Mouse (Mus musculus) embryonic facial prominence, embryonic 12.5 days (tissue): ENCODE measurements around the gene Ndufs3. TPM values are rescaled to one million over a fixed set of nuclear protein-coding genes. Genes with fewer than 3 reads are reported as not detected.
A peak's percentile ranks its signal among the peaks of the same experiment; 100 is the strongest.
"Not testable (repeated sequence)": the region's sequence is repeated elsewhere in the genome, so short reads cannot be mapped to it uniquely, and the experiment has no call there.

Experiments used
- ATAC-seq: fragments of 200-750 bp; cut with Nextera tagmentation; 2 replicates; pipeline ENCODE4 v1.8.0; 2017; ENCODE audit not compliant: insufficient number of reproducible peaks, insufficient read depth, low FRiP score, low TSS enrichment
- H3K27ac ChIP-seq: fragments of 300-500 bp; sonication (generic); 2 replicates; pipeline ENCODE4 v1.5.1; 2016; ENCODE audit warnings: mild to moderate bottlenecking
- H3K27me3 ChIP-seq: fragments of 300-500 bp; sonication (generic); 2 replicates; pipeline ENCODE4 v1.6.1; 2016; ENCODE audit warnings: mild to moderate bottlenecking, moderate library complexity
- H3K36me3 ChIP-seq: fragments of 300-500 bp; sonication (generic); 2 replicates; pipeline ENCODE4 v1.6.1; 2016; ENCODE audit warnings: mild to moderate bottlenecking
- H3K4me1 ChIP-seq: fragments of 300-500 bp; sonication (generic); 2 replicates; pipeline ENCODE4 v1.6.1; 2016
- H3K4me2 ChIP-seq: fragments of 300-500 bp; sonication (generic); replicated peaks from 2 replicates; pipeline ENCODE4 v1.6.1; 2016; ENCODE audit warnings: mild to moderate bottlenecking, moderate library complexity
- H3K4me3 ChIP-seq: fragments of 300-500 bp; sonication (generic); 2 replicates; pipeline ENCODE4 v1.5.1; 2016; ENCODE audit warnings: mild to moderate bottlenecking
- H3K9ac ChIP-seq: fragments of 300-500 bp; sonication (generic); 2 replicates; pipeline ENCODE4 v1.6.1; 2016; ENCODE audit warnings: mild to moderate bottlenecking, moderate library complexity
- H3K9me3 ChIP-seq: fragments of 300-500 bp; sonication (generic); 2 replicates; pipeline ENCODE4 v1.6.1; 2016; ENCODE audit warnings: mild to moderate bottlenecking, moderate library complexity
- WGBS: fragments of 180-500 bp; shearing (Covaris S2); methylation state at CpG from one replicate; pipeline ENCODE4 v1.1.7; 2016; 5-methylcytosine and 5-hydroxymethylcytosine counted together
- polyA plus RNA-seq: library from polyadenylated mRNA; unstranded; fragments of >200 nt; fragmentation: Nextera tagmentation; extraction: Ambion mirVana; gene quantifications from 2 replicates; pipeline ENCODE4 v1.2.1, GENCODE M21; 2016

Gene Ndufs3
- polyA plus RNA-seq, 1 experiment from 2014 or later: 208 TPM

- Histone ChIP-seq H3K27ac (no peak overlapping the region), H3K27me3 (no peaks in the 10 kb centered on the region), H3K9ac (peak overlapping the region; percentile 90), H3K9me3 (no peaks in the 10 kb centered on the region), H3K36me3 (peaks cover 51% of the 10 kb centered on the region), H3K4me1 (peaks cover 17% of the 10 kb centered on the region), H3K4me3 (peak overlapping the region; percentile 88), H3K4me2 (peak overlapping the region; percentile 65)
- no peak for ATAC-seq
- 83% methylated on average over 2 of the region's 2 CpGs for WGBS
These were observed 1.2 kb downstream of the Ndufs3 start for GRCm38 (mm10) chr2:90903398-90903797.

GRCm38 (mm10) chr2:90894299-90894677 lies 10.3 kb downstream of the Ndufs3 start:
- not testable (repeated sequence) for H3K4me1 ChIP-seq, H3K4me2 ChIP-seq, H3K27ac ChIP-seq, H3K4me3 ChIP-seq, ATAC-seq, H3K27me3 ChIP-seq, H3K9me3 ChIP-seq, H3K9ac ChIP-seq
- WGBS: 90% methylated on average over 3 of the region's 3 CpGs
- H3K36me3 ChIP-seq: peaks cover 63% of the 10 kb centered on the region

- H3K9ac ChIP-seq: no peak overlapping the region
- peaks cover 58% of the 10 kb centered on the region for H3K36me3 ChIP-seq
- H3K4me3 ChIP-seq: no peak overlapping the region
- no peak for ATAC-seq
- 93% methylated on average over 6 of the region's 6 CpGs for WGBS
- no peak overlapping the region for H3K27ac ChIP-seq
- H3K4me2 ChIP-seq: no peak overlapping the region
- no peaks in the 10 kb centered on the region for H3K9me3 ChIP-seq
- peaks cover 14% of the 10 kb centered on the region for H3K27me3 ChIP-seq
- 0 out of 2 replicates have a peak, but pooled peaks cover 4% of the 10 kb centered on the region for H3K4me1 ChIP-seq
These were observed 10.8 kb downstream of the Ndufs3 start for GRCm38 (mm10) chr2:90893673-90894298.

GRCm38 (mm10) chr2:90889550-90890548 lies 14.8 kb downstream of the Ndufs3 start:
- peak overlapping the region; percentile 44 for H3K4me3 ChIP-seq
- H3K9ac ChIP-seq: peak overlapping the region; percentile 56
- WGBS: 5% methylated on average over 120 of the region's 133 CpGs
- H3K36me3 ChIP-seq: peaks cover 21% of the 10 kb centered on the region
- H3K27me3 ChIP-seq: peaks cover 52% of the 10 kb centered on the region
- ATAC-seq: peak; percentile 54
- H3K27ac ChIP-seq: no peak overlapping the region
- H3K4me1 ChIP-seq: 0 out of 2 replicates have a peak, but pooled peaks cover 7% of the 10 kb centered on the region
- H3K4me2 ChIP-seq: peak overlapping the region; percentile 63
- H3K9me3 ChIP-seq: no peaks in the 10 kb centered on the region

GRCm38 (mm10) chr2:90887627-90888026 lies 17.0 kb downstream of the Ndufs3 start:
- H3K4me1 ChIP-seq: 0 out of 2 replicates have a peak, but pooled peaks cover 8% of the 10 kb centered on the region
- H3K9me3 ChIP-seq: no peaks in the 10 kb centered on the region
- no peak for ATAC-seq
- H3K4me2 ChIP-seq: no peak overlapping the region
- H3K27ac ChIP-seq: no peak overlapping the region
- H3K9ac ChIP-seq: no peak overlapping the region
- H3K27me3 ChIP-seq: peaks cover 62% of the 10 kb centered on the region
- 67% methylated on average over 5 of the region's 5 CpGs for WGBS
- H3K36me3 ChIP-seq: peaks cover 9% of the 10 kb centered on the region; the same call in 1 of the 2 replicates
- H3K4me3 ChIP-seq: no peak overlapping the region

- 34% methylated on average over 6 of the region's 6 CpGs for whole genome bisulfite sequencing
- H3K36me3 ChIP-seq: no peaks in the 10 kb centered on the region
- no peak overlapping the region for H3K27ac ChIP-seq
- peak overlapping the region; percentile 52 for H3K4me3 ChIP-seq
- 0 out of 2 replicates have a peak, but pooled peaks cover 8% of the 10 kb centered on the region for H3K4me1 ChIP-seq
- H3K9me3 ChIP-seq: no peaks in the 10 kb centered on the region
- H3K9ac ChIP-seq: no peak overlapping the region
- peak overlapping the region; percentile 84 for H3K4me2 ChIP-seq
- ATAC-seq: no peak
- H3K27me3 ChIP-seq: peaks cover 62% of the 10 kb centered on the region
These were observed 18.2 kb downstream of the Ndufs3 start for GRCm38 (mm10) chr2:90886436-90886835.

GRCm38 (mm10) chr2:90885218-90886041 lies 19.2 kb downstream of the Ndufs3 start, which contains the start of gene C1qtnf4:
Gene C1qtnf4, plus strand, starts transcription at chr2:90885860.
- peak; percentile 57 for ATAC-seq
- Histone ChIP-seq H3K27me3 (peaks cover 62% of the 10 kb centered on the region), H3K9me3 (no peaks in the 10 kb centered on the region), H3K4me2 (peak within 1 kb of the TSS; percentile 84), H3K9ac (peak within 1 kb of the TSS; percentile 57), H3K36me3 (no peaks in the 10 kb centered on the region), H3K4me1 (0 out of 2 replicates have a peak, but pooled peaks cover 7% of the 10 kb centered on the region), H3K27ac (no peak within 1 kb of the TSS), H3K4me3 (peak within 1 kb of the TSS; percentile 52)
- WGBS: under 1% methylated on average over 45 of the region's 45 CpGs

GRCm38 (mm10) chr2:90881824-90882223 lies 22.8 kb downstream of the Ndufs3 start:
- no peak overlapping the region for H3K9ac ChIP-seq
- ATAC-seq: no peak
- H3K4me1 ChIP-seq: 0 out of 2 replicates have a peak, but pooled peaks cover 5% of the 10 kb centered on the region
- no peak overlapping the region for H3K27ac ChIP-seq
- H3K4me2 ChIP-seq: no peak overlapping the region
- no peaks in the 10 kb centered on the region for H3K9me3 ChIP-seq
- peaks cover 35% of the 10 kb centered on the region for H3K27me3 ChIP-seq
- H3K36me3 ChIP-seq: no peaks in the 10 kb centered on the region
- 79% methylated on average over 2 of the region's 2 CpGs for WGBS
- no peak overlapping the region for H3K4me3 ChIP-seq

GRCm38 (mm10) chr2:90880144-90880785 lies 24.4 kb downstream of the Ndufs3 start:
- peaks cover 19% of the 10 kb centered on the region for H3K27me3 ChIP-seq
- no peak for ATAC-seq
- no peak overlapping the region for H3K27ac ChIP-seq
- no peak overlapping the region for H3K4me3 ChIP-seq
- H3K9ac ChIP-seq: no peak overlapping the region
- H3K9me3 ChIP-seq: no peaks in the 10 kb centered on the region
- WGBS: 20% methylated on average over 6 of the region's 6 CpGs
- no peaks in the 10 kb centered on the region for H3K36me3 ChIP-seq
- H3K4me1 ChIP-seq: 0 out of 2 replicates have a peak, but pooled peaks cover 5% of the 10 kb centered on the region
- no peak overlapping the region for H3K4me2 ChIP-seq

- no peaks in the 10 kb centered on the region for H3K36me3 ChIP-seq
- H3K4me3 ChIP-seq: no peak overlapping the region
- ATAC-seq: no peak
- H3K27me3 ChIP-seq: peaks cover 11% of the 10 kb centered on the region
- no peaks in the 10 kb centered on the region for H3K4me1 ChIP-seq
- no peak overlapping the region for H3K9ac ChIP-seq
- no peak overlapping the region for H3K27ac ChIP-seq
- no peak overlapping the region for H3K4me2 ChIP-seq
- no peaks in the 10 kb centered on the region for H3K9me3 ChIP-seq
These were observed 25.2 kb downstream of the Ndufs3 start for GRCm38 (mm10) chr2:90879419-90879818.
